Mouse (Mus musculus) thymus, adult 2 months (tissue): ENCODE results near the gene Dgkg.

Experiments
- CTCF ChIP-seq: fragments of 200-500 bp; IDR thresholded peaks from 2 replicates; pipeline ENCODE4 v1.5.1; 2012; ENCODE audit warnings: mild to moderate bottlenecking, control low read depth, low read length, moderate library complexity, borderline replicate concordance; ENCODE audit not compliant: control insufficient read depth, poor library complexity, insufficient read depth; ENCODE audit errors: extremely low read depth
- POLR2A ChIP-seq: fragments of 200-500 bp; IDR thresholded peaks from 2 replicates; pipeline ENCODE4 v1.6.1; 2012; ENCODE audit warnings: mild to moderate bottlenecking, low read length, control low read depth, moderate library complexity; ENCODE audit not compliant: control insufficient read depth, poor library complexity, insufficient read depth; ENCODE audit errors: extremely low read depth

GRCm38 (mm10) chr16:22661076-22661475, 4.1 kb upstream of the Dgkg start:
- TF ChIP-seq CTCF (no peak), POLR2A (no peak)
